Mouse (Mus musculus): ENCODE measurements around the gene Ddx47. TPM values are rescaled to one million over a fixed set of nuclear protein-coding genes. Genes with fewer than 3 reads are reported as not detected.

Ddx47 gene
- total and polyA plus RNA-seq, 3 experiments: 102 to 117 TPM; not detected in 1

DNA sequence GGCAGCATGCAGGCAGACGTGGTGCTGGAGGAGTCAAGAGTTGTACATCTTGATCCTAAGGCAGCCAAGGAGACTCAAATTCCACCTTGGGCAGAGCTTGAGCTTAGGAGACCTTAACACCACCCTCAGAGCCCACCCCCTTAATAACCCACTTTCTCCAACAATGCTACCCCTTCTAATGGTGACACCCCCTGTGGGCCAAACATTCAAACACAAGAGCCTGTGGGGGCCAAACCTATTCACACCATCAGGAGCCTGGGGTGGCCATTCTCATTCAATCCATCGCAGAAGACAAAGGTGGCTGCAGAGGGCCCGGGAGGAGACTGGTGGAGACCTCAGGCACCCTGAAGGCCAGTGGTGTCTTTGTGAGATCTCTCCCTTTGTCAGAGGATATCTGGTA, 30.5 kb downstream of the Ddx47 start:
- H3K4me3 ChIP-seq (ENCODE audit: control insufficient read depth in 1 of 2, insufficient read depth in 1 of 2, low read depth in 2 of 2, low read length in 2 of 2): no peak overlapping the region
- no peaks in the 10 kb centered on the region for H3K9me3 ChIP-seq (replicated peaks; ENCODE audit: insufficient read depth, low read length)
- no peak for TF ChIP-seq USF2 (IDR thresholded peaks at IDR 0.05; ENCODE audit: borderline replicate concordance in 1 of 2, insufficient read depth in 1 of 2, low read depth in 1 of 2, low read length in 2 of 2)
- TF ChIP-seq ZMIZ1 (IDR thresholded peaks at IDR 0.05; ENCODE audit: low read depth, low read length): no peak
- TF ChIP-seq HCFC1 (IDR thresholded peaks at IDR 0.05; ENCODE audit: low read depth, low read length): no peak
- no peak for TF ChIP-seq SIN3A (IDR thresholded peaks at IDR 0.05; ENCODE audit: low read length)
- TF ChIP-seq TCF12 (IDR thresholded peaks at IDR 0.05; ENCODE audit: low read depth, low read length): no peak
- TF ChIP-seq TBP (IDR thresholded peaks at IDR 0.05; ENCODE audit: low read depth, low read length): no peak
- no peak for TF ChIP-seq GATA1 (IDR thresholded peaks at IDR 0.05; ENCODE audit: low read depth, low read length)
- TF ChIP-seq ZKSCAN1 (IDR thresholded peaks at IDR 0.05; ENCODE audit: low read depth, low read length): no peak
- no peak for TF ChIP-seq RCOR1 (IDR thresholded peaks at IDR 0.05; ENCODE audit: low read depth, low read length)
- TF ChIP-seq E2F4 (IDR thresholded peaks at IDR 0.05; ENCODE audit: borderline replicate concordance, low read depth, low read length): no peak
- TF ChIP-seq USF1 (IDR thresholded peaks at IDR 0.05; ENCODE audit: low read depth, low read length): no peak
- no peak for TF ChIP-seq KAT2A (conservative IDR thresholded peaks at IDR 0.05; ENCODE audit: low read depth, low read length)
- no peak for TF ChIP-seq SMC3 (IDR thresholded peaks at IDR 0.05; ENCODE audit: low read depth, low read length)
- no peak for TF ChIP-seq NELFE (IDR thresholded peaks at IDR 0.05; ENCODE audit: low read depth, low read length)
- no peak for TF ChIP-seq EP300 (IDR thresholded peaks at IDR 0.05; ENCODE audit: low read depth in 1 of 2, low read length in 2 of 2)
- no peak for TF ChIP-seq NRF1 (IDR thresholded peaks at IDR 0.05; ENCODE audit: insufficient read depth, low read depth, low read length, poor library complexity, severe bottlenecking)
- TF ChIP-seq UBTF (IDR thresholded peaks at IDR 0.05; ENCODE audit: borderline replicate concordance, insufficient read depth, low read depth, low read length): no peak
- H3K36me3 ChIP-seq (ENCODE audit: control insufficient read depth in 1 of 2, insufficient read depth in 2 of 2, low read length in 2 of 2): no peaks in the 10 kb centered on the region
- H3K27me3 ChIP-seq (ENCODE audit: control insufficient read depth in 1 of 2, insufficient read depth in 2 of 2, low read length in 2 of 2): peaks cover 0 to 5% of the 10 kb centered on the region in 2 experiments; a peak in 3 of 4 replicates
- H3K9ac ChIP-seq (ENCODE audit: control insufficient read depth, low read depth, low read length, poor library complexity, severe bottlenecking): no peak overlapping the region
- H3K79me2 ChIP-seq (ENCODE audit: control insufficient read depth, insufficient read depth, low read length, poor library complexity): no peaks in the 10 kb centered on the region
- no peak for DNase-seq (ENCODE audit: low read depth, low spot score)
- no peaks in the 10 kb centered on the region for H3K4me1 ChIP-seq (ENCODE audit: control insufficient read depth in 1 of 2, insufficient read depth in 2 of 2, low read length in 2 of 2)
- H3K27ac ChIP-seq (ENCODE audit: control insufficient read depth, low read depth, low read length): no peak overlapping the region

DNA sequence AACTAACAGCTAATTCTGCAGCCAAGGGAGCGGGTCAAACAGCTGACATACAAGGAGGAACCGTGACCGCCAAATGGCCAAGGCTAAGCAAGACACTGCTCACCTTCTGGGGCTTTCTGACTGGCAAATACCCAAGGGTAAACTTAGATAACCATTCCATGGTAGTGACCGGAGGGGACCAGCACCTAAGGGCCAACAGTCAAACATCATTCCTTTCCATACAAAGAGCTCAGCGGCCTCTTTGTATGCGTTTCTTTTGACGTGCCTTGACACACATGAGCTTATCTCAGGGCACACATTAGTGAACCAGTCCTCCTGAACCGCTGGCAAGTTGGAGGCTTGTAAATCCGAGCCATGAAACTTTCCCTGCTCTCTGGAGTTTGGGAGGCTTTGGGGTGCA, 35.9 kb downstream of the Ddx47 start:
- no peak overlapping the region for H3K27ac ChIP-seq (ENCODE audit: control insufficient read depth, low read depth, low read length)
- H3K9ac ChIP-seq (ENCODE audit: control insufficient read depth, low read depth, low read length, poor library complexity, severe bottlenecking): no peak overlapping the region
- no peaks in the 10 kb centered on the region for H3K4me1 ChIP-seq (ENCODE audit: control insufficient read depth in 1 of 2, insufficient read depth in 2 of 2, low read length in 2 of 2)
- no peaks in the 10 kb centered on the region for H3K36me3 ChIP-seq (ENCODE audit: control insufficient read depth in 1 of 2, insufficient read depth in 2 of 2, low read length in 2 of 2)
- no peak for TF ChIP-seq ELF1 (IDR thresholded peaks at IDR 0.05; ENCODE audit: low read depth, low read length)
- TF ChIP-seq RCOR1 (IDR thresholded peaks at IDR 0.05; ENCODE audit: low read depth, low read length): no peak
- no peak for TF ChIP-seq POLR2AphosphoS5 (IDR thresholded peaks at IDR 0.05; ENCODE audit: borderline replicate concordance, low read depth, low read length)
- TF ChIP-seq TCF12 (IDR thresholded peaks at IDR 0.05; ENCODE audit: low read depth, low read length): no peak
- TF ChIP-seq MAZ (IDR thresholded peaks at IDR 0.05; ENCODE audit: low read depth, low read length): no peak
- no peak for TF ChIP-seq USF2 (IDR thresholded peaks at IDR 0.05; ENCODE audit: borderline replicate concordance in 1 of 2, insufficient read depth in 1 of 2, low read depth in 1 of 2, low read length in 2 of 2)
- TF ChIP-seq ZC3H11A (IDR thresholded peaks at IDR 0.05; ENCODE audit: low read depth, low read length): no peak
- no peak for TF ChIP-seq HCFC1 (IDR thresholded peaks at IDR 0.05; ENCODE audit: low read depth, low read length)
- no peak for TF ChIP-seq RAD21 (IDR thresholded peaks at IDR 0.05; ENCODE audit: low read depth, low read length)
- TF ChIP-seq EP300 (IDR thresholded peaks at IDR 0.05; ENCODE audit: low read depth in 1 of 2, low read length in 2 of 2): no peak
- no peak for TF ChIP-seq GABPA (IDR thresholded peaks at IDR 0.05; ENCODE audit: low read depth, low read length)
- no peak for TF ChIP-seq BHLHE40 (IDR thresholded peaks at IDR 0.05; ENCODE audit: borderline replicate concordance, low read depth, low read length)
- no peak for TF ChIP-seq MXI1 (IDR thresholded peaks at IDR 0.05; ENCODE audit: low read depth, low read length)
- no peak for TF ChIP-seq NELFE (IDR thresholded peaks at IDR 0.05; ENCODE audit: low read depth, low read length)
- no peaks in the 10 kb centered on the region for H3K79me2 ChIP-seq (ENCODE audit: control insufficient read depth, insufficient read depth, low read length, poor library complexity)
- no peak for DNase-seq (ENCODE audit: low read depth, low spot score)
- H3K4me3 ChIP-seq (ENCODE audit: control insufficient read depth in 1 of 2, insufficient read depth in 1 of 2, low read depth in 2 of 2, low read length in 2 of 2): no peak overlapping the region
- H3K9me3 ChIP-seq (replicated peaks; ENCODE audit: insufficient read depth, low read length): no peaks in the 10 kb centered on the region
- H3K27me3 ChIP-seq (ENCODE audit: control insufficient read depth in 1 of 2, insufficient read depth in 2 of 2, low read length in 2 of 2): peaks cover 0 to 3% of the 10 kb centered on the region in 2 experiments; a peak in 3 of 4 replicates
